In the genomic region with DNA sequence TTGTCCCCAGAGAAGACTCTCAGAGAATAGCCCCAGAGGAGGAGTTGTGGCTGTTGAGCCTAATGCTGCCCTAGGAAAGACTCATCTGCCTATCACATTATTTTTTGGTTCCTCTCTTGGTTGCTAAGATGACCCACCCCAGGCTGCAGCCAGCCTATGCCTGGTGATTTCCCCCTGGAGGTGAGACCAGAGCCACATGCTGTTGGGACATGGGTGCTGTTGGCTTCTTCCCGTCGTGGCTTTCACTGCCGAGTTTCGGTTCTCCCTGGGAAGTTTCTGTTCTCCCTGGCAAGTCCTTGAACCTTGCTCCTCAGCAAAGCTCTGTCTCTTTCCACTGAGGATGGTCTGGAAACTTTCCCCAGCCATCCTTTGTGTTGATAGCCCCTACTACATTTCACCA, we compare ENCODE assay signal across 11 mouse cellular contexts. TPM values are rescaled to one million over a fixed set of nuclear protein-coding genes. Genes with fewer than 3 reads are reported as not detected.
DNase-seq lines count a peak whose midpoint lies in the region.
"Had no signal": no experiment of that assay in that cellular context is flagged by ENCODE, and none has a peak within 500 bp of the region (broad histone marks: within the 10 kb centered on the region; RNA-seq: fewer than 3 reads in every experiment).

No protein-coding gene starts in this region.

- no peaks in the 10 kb centered on the region for H3K36me3 ChIP-seq in heart, embryonic 10.5 days
- H3K36me3 ChIP-seq: heart, embryonic 13.5 days; kidney, embryonic 15.5 days; limb, embryonic 12.5 days had no signal

- H3K4me1 ChIP-seq in heart, embryonic 10.5 days: no peaks in the 10 kb centered on the region
- H3K4me1 ChIP-seq: heart, embryonic 13.5 days; kidney, embryonic 15.5 days; limb, embryonic 12.5 days had no signal

- no peaks in the 10 kb centered on the region for H3K27me3 ChIP-seq in heart, embryonic 10.5 days (ENCODE audit: insufficient read depth, poor library complexity, severe bottlenecking)
- H3K27me3 ChIP-seq: heart, embryonic 13.5 days; kidney, embryonic 15.5 days; limb, embryonic 12.5 days had no signal

- intact Hi-C loops in heart, postnatal 25 days (cut with DNase I): no loop called here

- DNase-seq in heart, postnatal 25 days (ENCODE audit: low spot score): peak; percentile 14
- DNase-seq in heart, embryonic 10.5 days (ENCODE audit: low spot score): no peak
- DNase-seq in spleen, postnatal 36 days (ENCODE audit: low spot score in 2 of 2): peak; percentile 39 to 49
- DNase-seq in spleen, postnatal 10 days (ENCODE audit: low spot score in 2 of 2): no peak
- peak; percentile 56 for DNase-seq in lung, postnatal 36 days
- no peak for DNase-seq in retina, embryonic 14.5 days (ENCODE audit: low spot score)
- DNase-seq in MN1 (ENCODE audit: low spot score): no peak
- DNase-seq: thymus, postnatal 36 days had no signal

- H3K4me3 ChIP-seq in heart, embryonic 10.5 days: no peak overlapping the region
- H3K4me3 ChIP-seq: heart, embryonic 13.5 days; kidney, embryonic 15.5 days; limb, embryonic 12.5 days had no signal

- 78% methylated on average over 4 of the region's 4 CpGs for WGBS in heart, embryonic 10.5 days

- H3K9me3 ChIP-seq in heart, embryonic 10.5 days: no peaks in the 10 kb centered on the region
- H3K9me3 ChIP-seq: heart, embryonic 13.5 days; kidney, embryonic 15.5 days; limb, embryonic 12.5 days had no signal

- no peak overlapping the region for H3K27ac ChIP-seq in heart, embryonic 10.5 days
- H3K27ac ChIP-seq: heart, embryonic 13.5 days; kidney, embryonic 15.5 days; limb, embryonic 12.5 days had no signal

RNA-seq across cellular contexts. Expression of a gene that starts 20.0 kb away (rescaled TPM):
- total RNA-seq in heart, postnatal 25 days (2021): 10 to 100 TPM; 53.8 to 57.4 TPM
- 19.3 and 26.4 TPM in 2 replicates for polyA plus RNA-seq in heart, embryonic 10.5 days (2016; fragmentation: Nextera tagmentation; extraction: Ambion mirVana)

Comparison
In these comparisons a context has a peak if more than half of its experiments do, and no peak if none do; other contexts are left out.
1. DNase-seq: peak in heart, postnatal 25 days (single experiment), spleen, postnatal 36 days (2 of 2) and lung, postnatal 36 days (single experiment); none in heart, embryonic 10.5 days (single experiment), spleen, postnatal 10 days (0 of 2), retina, embryonic 14.5 days (single experiment) and MN1 (single experiment).